Mouse (Mus musculus) heart, embryonic 15.5 days (tissue): ENCODE data around the gene Ccdc162. TPM values are rescaled to one million over a fixed set of nuclear protein-coding genes. Genes with fewer than 3 reads are reported as not detected.

Experiments
- ATAC-seq: fragments of 200-750 bp; cut with Nextera tagmentation; replicated peaks from 2 replicates; pipeline ENCODE4 v1.8.0; 2017; ENCODE audit warnings: low read depth, moderate TSS enrichment; ENCODE audit not compliant: insufficient number of reproducible peaks, insufficient read depth, low FRiP score
- H3K27ac ChIP-seq: fragments of 300-500 bp; sonication (generic); 2 replicates; pipeline ENCODE4 v1.5.1; 2015; ENCODE audit warnings: mild to moderate bottlenecking, inconsistent platforms
- H3K27me3 ChIP-seq: fragments of 300-500 bp; sonication (generic); 2 replicates; pipeline ENCODE4 v1.6.1; 2015; ENCODE audit warnings: inconsistent platforms
- H3K36me3 ChIP-seq: fragments of 300-500 bp; sonication (generic); 2 replicates; pipeline ENCODE4 v1.6.1; 2015; ENCODE audit warnings: mild to moderate bottlenecking, inconsistent platforms
- H3K4me1 ChIP-seq: fragments of 300-500 bp; sonication (generic); replicated peaks from 2 replicates; pipeline ENCODE4 v1.6.1; 2015; ENCODE audit warnings: inconsistent platforms
- H3K4me2 ChIP-seq: fragments of 300-500 bp; sonication (generic); 2 replicates; pipeline ENCODE4 v1.6.1; 2015; ENCODE audit warnings: inconsistent platforms, mild to moderate bottlenecking, moderate library complexity
- H3K4me3 ChIP-seq: fragments of 300-500 bp; sonication (generic); 2 replicates; pipeline ENCODE4 v1.5.1; 2015; ENCODE audit warnings: mild to moderate bottlenecking, inconsistent platforms
- H3K9ac ChIP-seq: fragments of 300-500 bp; sonication (generic); 2 replicates; pipeline ENCODE4 v1.6.1; 2015; ENCODE audit warnings: mild to moderate bottlenecking, inconsistent platforms
- H3K9me3 ChIP-seq: fragments of 300-500 bp; sonication (generic); replicated peaks from 2 replicates; pipeline ENCODE4 v1.6.1; 2016; ENCODE audit warnings: inconsistent platforms
- WGBS: fragments of 180-500 bp; shearing (Covaris S2); methylation state at CpG from one replicate; pipeline ENCODE4 v1.1.7; 2015; ENCODE audit warnings: mixed read lengths; 5-methylcytosine and 5-hydroxymethylcytosine counted together
- polyA plus RNA-seq: library from polyadenylated mRNA; unstranded; fragments of >200 nt; fragmentation: Nextera tagmentation; extraction: Ambion mirVana; gene quantifications from 2 replicates; pipeline ENCODE4 v1.2.1, GENCODE M21; 2015

Ccdc162 gene
- polyA plus RNA-seq, 1 experiment from 2014 or later, result 0.26 TPM

- ATAC-seq, result no peak
These were observed 20.8 kb upstream of the Ccdc162 start for GRCm38 (mm10) chr10:41737245-41737644.

GRCm38 (mm10) chr10:41735398-41735797 lies 19.0 kb upstream of the Ccdc162 start:
- H3K4me3 ChIP-seq, result no peak overlapping the region
- H3K9me3 ChIP-seq, result no peaks in the 10 kb centered on the region
- ATAC-seq, result no peak
- no peaks in the 10 kb centered on the region for H3K27me3 ChIP-seq
- H3K27ac ChIP-seq, result no peak overlapping the region
- 82% methylated on average over 6 of the region's 6 CpGs for WGBS
- H3K9ac ChIP-seq, result no peak overlapping the region
- H3K36me3 ChIP-seq, result peaks cover 19% of the 10 kb centered on the region
- H3K4me2 ChIP-seq, result no peak overlapping the region
- 0 out of 2 replicates have a peak, but pooled peaks cover 2% of the 10 kb centered on the region for H3K4me1 ChIP-seq

More at GRCm38 (mm10) chr10:41737245-41737644, 20.8 kb upstream of the Ccdc162 start:
- no peak overlapping the region for H3K27ac ChIP-seq
- WGBS, result 66% methylated on average over 16 of the region's 16 CpGs
- no peak overlapping the region for H3K4me3 ChIP-seq
- H3K9ac ChIP-seq, result no peak overlapping the region
- no peak overlapping the region for H3K4me2 ChIP-seq
- 0 out of 2 replicates have a peak, but pooled peaks cover 2% of the 10 kb centered on the region for H3K4me1 ChIP-seq
- no peaks in the 10 kb centered on the region for H3K9me3 ChIP-seq
- H3K36me3 ChIP-seq, result peaks cover 19% of the 10 kb centered on the region
- H3K27me3 ChIP-seq, result no peaks in the 10 kb centered on the region

GRCm38 (mm10) chr10:41733214-41733613 lies 16.8 kb upstream of the Ccdc162 start:
- Histone ChIP-seq H3K36me3 (peaks cover 18% of the 10 kb centered on the region), H3K9me3 (no peaks in the 10 kb centered on the region), H3K27ac (no peak overlapping the region), H3K27me3 (no peaks in the 10 kb centered on the region), H3K4me3 (no peak overlapping the region), H3K9ac (no peak overlapping the region), H3K4me2 (no peak overlapping the region), H3K4me1 (0 out of 2 replicates have a peak, but pooled peaks cover 2% of the 10 kb centered on the region)
- ATAC-seq, result no peak
- 98% methylated on average over 3 of the region's 3 CpGs for WGBS

- WGBS, result 82% methylated on average over 4 of the region's 4 CpGs
- Histone ChIP-seq H3K9ac (no peak overlapping the region), H3K4me1 (no peaks in the 10 kb centered on the region), H3K9me3 (no peaks in the 10 kb centered on the region), H3K27me3 (no peaks in the 10 kb centered on the region), H3K4me2 (no peak overlapping the region), H3K27ac (no peak overlapping the region), H3K36me3 (peaks cover 13% of the 10 kb centered on the region), H3K4me3 (no peak overlapping the region)
- no peak for ATAC-seq
These were observed 15.5 kb upstream of the Ccdc162 start for GRCm38 (mm10) chr10:41731932-41732331.

GRCm38 (mm10) chr10:41730746-41731145 lies 14.3 kb upstream of the Ccdc162 start:
- Histone ChIP-seq H3K4me3 (no peak overlapping the region), H3K36me3 (peaks cover 6% of the 10 kb centered on the region), H3K27me3 (no peaks in the 10 kb centered on the region), H3K9ac (no peak overlapping the region), H3K9me3 (no peaks in the 10 kb centered on the region), H3K4me1 (no peaks in the 10 kb centered on the region), H3K27ac (no peak overlapping the region), H3K4me2 (no peak overlapping the region)
- WGBS, result 86% methylated on average over 10 of the region's 10 CpGs
- no peak for ATAC-seq

GRCm38 (mm10) chr10:41726215-41726614 lies 9.8 kb upstream of the Ccdc162 start:
- no peak overlapping the region for H3K4me3 ChIP-seq
- no peaks in the 10 kb centered on the region for H3K4me1 ChIP-seq
- no peak overlapping the region for H3K27ac ChIP-seq
- no peak for ATAC-seq
- no peaks in the 10 kb centered on the region for H3K9me3 ChIP-seq
- 91% methylated on average over 9 of the region's 9 CpGs for WGBS
- H3K9ac ChIP-seq, result no peak overlapping the region
- no peak overlapping the region for H3K4me2 ChIP-seq
- H3K27me3 ChIP-seq, result no peaks in the 10 kb centered on the region
- H3K36me3 ChIP-seq, result peaks cover 6% of the 10 kb centered on the region

- no peak overlapping the region for H3K9ac ChIP-seq
- no peak for ATAC-seq
- H3K36me3 ChIP-seq, result 0 out of 2 replicates have a peak, but pooled peaks cover 5% of the 10 kb centered on the region
- WGBS, result 82% methylated on average over 9 of the region's 9 CpGs
- peaks cover 2% of the 10 kb centered on the region; the same call in 1 of the 2 replicates for H3K4me1 ChIP-seq
- no peaks in the 10 kb centered on the region for H3K9me3 ChIP-seq
- no peak overlapping the region for H3K4me3 ChIP-seq
- no peak overlapping the region for H3K27ac ChIP-seq
- no peaks in the 10 kb centered on the region for H3K27me3 ChIP-seq
- no peak overlapping the region for H3K4me2 ChIP-seq
These were observed 3.2 kb upstream of the Ccdc162 start for GRCm38 (mm10) chr10:41719587-41719986.

GRCm38 (mm10) chr10:41715557-41715956 lies 877 bp downstream of the Ccdc162 start:
- Histone ChIP-seq H3K9ac (no peak overlapping the region), H3K4me3 (no peak overlapping the region), H3K27me3 (no peaks in the 10 kb centered on the region), H3K4me2 (no peak overlapping the region), H3K27ac (no peak overlapping the region), H3K36me3 (0 out of 2 replicates have a peak, but pooled peaks cover 5% of the 10 kb centered on the region), H3K9me3 (no peaks in the 10 kb centered on the region), H3K4me1 (peaks cover 2% of the 10 kb centered on the region; the same call in 1 of the 2 replicates)
- no peak for ATAC-seq
- 93% methylated on average over 14 of the region's 14 CpGs for WGBS

- H3K4me1 ChIP-seq, result peaks cover 2% of the 10 kb centered on the region; the same call in 1 of the 2 replicates
- no peak overlapping the region for H3K4me2 ChIP-seq
- no peak overlapping the region for H3K9ac ChIP-seq
- no peaks in the 10 kb centered on the region for H3K9me3 ChIP-seq
- H3K27me3 ChIP-seq, result no peaks in the 10 kb centered on the region
- ATAC-seq, result no peak
- 75% methylated on average over 7 of the region's 7 CpGs for WGBS
- H3K36me3 ChIP-seq, result no peaks in the 10 kb centered on the region
- H3K4me3 ChIP-seq, result no peak overlapping the region
- H3K27ac ChIP-seq, result no peak overlapping the region
These were observed 5.0 kb downstream of the Ccdc162 start for GRCm38 (mm10) chr10:41711467-41711866.

GRCm38 (mm10) chr10:41710773-41711172 lies 5.7 kb downstream of the Ccdc162 start:
- ATAC-seq, result no peak
- no peak overlapping the region for H3K9ac ChIP-seq
- H3K4me3 ChIP-seq, result no peak overlapping the region
- 76% methylated on average over 8 of the region's 8 CpGs for WGBS
- no peaks in the 10 kb centered on the region for H3K27me3 ChIP-seq
- no peaks in the 10 kb centered on the region for H3K36me3 ChIP-seq
- no peak overlapping the region for H3K4me2 ChIP-seq
- no peaks in the 10 kb centered on the region for H3K9me3 ChIP-seq
- H3K4me1 ChIP-seq, result 0 out of 2 replicates have a peak, but pooled peaks cover 2% of the 10 kb centered on the region
- H3K27ac ChIP-seq, result no peak overlapping the region

- no peaks in the 10 kb centered on the region for H3K27me3 ChIP-seq
- no peak overlapping the region for H3K4me2 ChIP-seq
- no peak overlapping the region for H3K27ac ChIP-seq
- H3K4me3 ChIP-seq, result no peak overlapping the region
- no peaks in the 10 kb centered on the region for H3K9me3 ChIP-seq
- 79% methylated on average over 8 of the region's 8 CpGs for WGBS
- H3K36me3 ChIP-seq, result no peaks in the 10 kb centered on the region
- no peak overlapping the region for H3K9ac ChIP-seq
- no peaks in the 10 kb centered on the region for H3K4me1 ChIP-seq
- ATAC-seq, result no peak
These were observed 7.1 kb downstream of the Ccdc162 start for GRCm38 (mm10) chr10:41709341-41709740.

- no peaks in the 10 kb centered on the region for H3K4me1 ChIP-seq
- H3K9ac ChIP-seq, result no peak overlapping the region
- no peaks in the 10 kb centered on the region for H3K36me3 ChIP-seq
- no peak overlapping the region for H3K4me2 ChIP-seq
- ATAC-seq, result no peak
- no peaks in the 10 kb centered on the region for H3K9me3 ChIP-seq
- 82% methylated on average over 5 of the region's 5 CpGs for WGBS
- H3K27ac ChIP-seq, result no peak overlapping the region
- no peaks in the 10 kb centered on the region for H3K27me3 ChIP-seq
- no peak overlapping the region for H3K4me3 ChIP-seq
These were observed 16.8 kb downstream of the Ccdc162 start for GRCm38 (mm10) chr10:41699669-41700068.
